Mouse (Mus musculus) liver (tissue): ENCODE measurements around the gene Apba2.

Source experiments
- DNase-seq: peaks from one replicate; pipeline ENCODE4 v3.0.0-alpha.2; 2020; ENCODE audit warnings: mixed read lengths

The Apba2 gene

GRCm38 (mm10) chr7:64729785-64730184 is 228.3 kb downstream of the Apba2 start:
- peak; percentile 39 for DNase-seq

- no peak for DNase-seq
Measured at GRCm38 (mm10) chr7:64739131-64739530, 237.6 kb downstream of the Apba2 start.

GRCm38 (mm10) chr7:64741333-64742307 is 240.1 kb downstream of the Apba2 start:
- DNase-seq, result peak; percentile 72

GRCm38 (mm10) chr7:64743610-64744009 is 242.1 kb downstream of the Apba2 start:
- DNase-seq, result no peak

- DNase-seq, result peak; percentile 48
Measured at GRCm38 (mm10) chr7:64751465-64751864, 250.0 kb downstream of the Apba2 start.

GRCm38 (mm10) chr7:64752133-64752532 is 250.6 kb downstream of the Apba2 start:
- no peak for DNase-seq

DNA sequence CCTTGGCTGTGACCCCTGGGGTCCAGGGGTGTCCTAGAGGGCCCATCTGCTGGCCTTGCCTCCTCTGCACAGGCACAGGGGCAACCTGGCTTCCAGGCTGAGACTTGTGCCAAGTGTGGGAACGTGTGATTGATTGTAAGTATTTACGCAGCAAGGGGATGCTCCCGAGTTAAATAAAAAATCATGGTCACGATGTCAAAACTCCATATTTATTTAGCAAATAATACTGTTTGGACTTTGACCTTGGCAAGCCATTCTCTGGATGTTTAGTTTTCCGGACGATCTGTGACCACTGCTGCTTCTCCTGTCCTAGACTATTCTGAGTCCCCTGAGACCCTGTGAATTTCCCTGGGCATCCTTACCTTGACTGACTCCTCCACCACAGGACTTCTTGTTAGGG is 252.2 kb downstream of the Apba2 start:
- DNase-seq, result no peak

- DNase-seq, result no peak
Measured at GRCm38 (mm10) chr7:64754161-64754560, 252.7 kb downstream of the Apba2 start.

DNA sequence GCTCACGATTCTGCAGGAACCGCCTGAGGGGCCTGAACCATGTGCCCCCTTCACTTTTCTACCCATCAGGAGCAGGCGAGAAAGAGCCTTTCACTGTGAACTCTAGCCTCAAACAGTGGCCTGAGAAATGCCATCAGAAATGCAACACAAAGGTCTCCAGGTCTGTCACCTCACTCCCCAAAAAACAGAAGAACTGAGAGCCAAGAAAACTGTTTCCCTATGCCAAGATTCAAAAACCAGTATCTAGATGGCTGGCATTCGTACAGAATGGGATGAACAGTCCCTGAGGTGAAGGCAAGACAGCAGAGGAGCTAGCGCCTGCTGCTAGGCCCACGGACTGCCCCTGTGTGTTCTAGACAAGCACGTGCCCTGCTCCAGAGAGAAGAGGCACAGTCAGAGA is 253.6 kb downstream of the Apba2 start:
- DNase-seq, result no peak

DNA sequence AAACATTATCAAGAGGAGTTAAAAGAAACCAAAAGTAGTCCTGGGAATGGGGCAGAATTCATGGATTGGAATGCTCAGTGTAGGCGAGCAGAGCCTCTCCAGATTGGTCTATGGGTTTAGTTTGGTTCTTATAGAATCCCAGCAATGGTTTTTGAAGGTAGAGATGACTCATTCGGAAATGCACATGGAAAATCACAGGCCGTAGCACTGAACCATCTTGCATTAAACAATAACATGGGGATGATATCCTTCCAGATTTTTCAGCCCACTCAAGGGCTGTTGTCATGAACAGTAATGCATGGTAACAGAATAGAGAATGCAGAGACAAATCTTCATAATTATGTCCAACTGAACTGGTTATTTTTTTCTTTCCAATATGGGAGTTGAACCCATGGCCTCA is 264.1 kb downstream of the Apba2 start:
- no peak for DNase-seq

DNA sequence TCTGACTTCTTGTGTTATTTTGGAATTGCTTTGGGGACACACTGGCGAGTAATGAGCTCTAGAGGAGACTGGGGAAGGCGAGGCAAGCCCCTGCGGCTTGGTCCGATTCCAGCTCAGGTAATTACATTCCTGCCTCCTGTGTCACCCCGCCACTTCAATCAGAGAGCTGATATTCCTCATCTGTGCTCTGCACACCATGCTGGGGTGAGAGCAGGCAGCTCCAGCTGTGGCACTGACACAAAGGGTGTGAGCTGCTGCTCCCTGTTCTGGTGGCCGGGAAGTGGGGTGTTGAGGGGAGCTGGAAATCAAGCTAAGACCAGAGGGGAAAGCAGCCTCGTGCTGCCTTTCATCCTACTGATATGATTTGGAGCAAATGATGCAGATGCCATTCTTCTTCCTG is 268.3 kb downstream of the Apba2 start:
- no peak for DNase-seq

DNA sequence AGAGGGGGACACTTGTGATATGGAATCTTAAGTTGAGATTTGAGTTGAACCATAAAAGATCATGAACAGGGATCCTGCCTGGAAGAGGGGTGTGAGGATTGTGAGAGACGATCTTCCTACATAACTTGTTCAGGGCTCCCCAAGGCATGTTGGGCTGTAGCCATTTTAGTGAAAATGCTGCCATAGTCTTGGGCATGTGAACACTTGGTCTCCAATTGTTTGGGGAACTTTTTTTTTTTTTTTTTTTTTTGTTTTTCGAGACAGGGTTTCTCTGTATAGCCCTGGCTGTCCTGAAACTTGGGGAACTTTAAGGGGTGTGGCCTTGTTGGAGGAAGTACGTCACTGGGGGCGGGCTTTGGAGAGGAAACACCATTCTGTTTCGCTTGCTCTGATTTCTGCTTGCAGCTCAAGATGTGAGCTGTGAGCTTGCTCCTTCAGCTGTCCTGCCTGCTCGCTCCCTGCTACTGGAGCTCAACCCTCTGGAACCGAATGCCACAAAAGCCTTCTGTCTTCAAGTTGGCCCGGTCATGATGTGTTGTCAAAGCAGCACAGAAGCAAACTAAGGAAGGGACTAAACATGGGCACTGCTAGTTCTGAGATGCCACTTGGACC is 269.4 kb downstream of the Apba2 start:
- DNase-seq, result no peak

DNA sequence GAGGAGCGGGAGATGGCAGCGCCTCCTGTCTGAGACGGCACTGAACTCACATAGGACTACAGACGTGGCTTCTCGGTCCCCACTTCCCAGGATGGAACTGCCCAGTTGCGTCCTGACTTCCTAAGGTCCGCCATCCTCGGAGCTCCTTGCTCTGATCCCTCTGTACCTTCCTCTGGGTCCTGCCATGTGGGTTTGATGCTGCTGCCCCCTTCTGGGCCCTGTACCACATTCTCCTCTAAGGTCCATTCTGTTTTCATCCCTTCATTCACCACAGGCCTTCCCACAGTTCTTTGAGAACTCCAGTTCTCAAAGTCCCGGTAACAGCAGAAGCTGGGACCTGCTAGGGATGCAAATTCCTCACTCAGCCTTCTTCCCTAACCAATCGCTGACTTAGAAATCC is 272.0 kb downstream of the Apba2 start:
- no peak for DNase-seq

DNA sequence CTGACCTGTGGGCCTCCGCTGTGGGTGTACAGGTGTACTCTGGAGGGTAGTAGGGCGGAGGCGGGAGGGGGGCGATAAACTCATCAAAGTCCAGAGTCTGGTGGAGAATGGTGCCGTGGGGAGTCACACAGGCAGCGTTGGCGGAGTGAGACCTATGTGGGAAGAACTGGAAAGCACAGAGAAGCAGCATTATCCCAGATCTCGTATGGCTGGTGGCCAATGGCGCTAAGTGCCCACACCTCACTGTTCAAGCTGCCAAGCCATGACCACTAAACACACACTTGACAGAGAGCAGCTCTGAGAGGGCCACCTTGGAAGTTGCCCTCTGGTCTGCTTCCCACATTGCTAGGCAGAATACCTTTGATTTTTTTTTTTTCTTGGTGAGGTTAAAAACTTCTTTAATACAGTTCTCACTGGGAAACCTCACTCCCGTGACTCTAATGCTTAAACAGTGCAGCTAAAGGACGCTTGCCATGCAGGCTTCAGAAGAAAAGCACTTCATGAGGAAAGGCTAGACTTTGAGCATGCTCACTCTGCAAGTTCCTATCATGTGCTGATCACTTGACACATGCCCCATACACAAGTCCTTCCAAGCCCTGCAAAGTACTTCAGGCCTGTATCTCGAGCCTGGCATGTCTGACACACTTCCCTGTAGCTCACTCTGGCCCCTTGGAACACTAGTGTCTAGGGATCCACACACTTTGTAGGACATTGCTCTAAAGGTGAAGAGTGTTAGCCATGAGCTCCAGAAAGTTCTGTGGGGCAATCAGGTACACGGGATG is 275.4 kb downstream of the Apba2 start:
- DNase-seq, result no peak

GRCm38 (mm10) chr7:64779501-64779900 is 278.0 kb downstream of the Apba2 start:
- DNase-seq, result no peak

- DNase-seq, result no peak
Measured at GRCm38 (mm10) chr7:64785040-64785439, 283.5 kb downstream of the Apba2 start.

- DNase-seq, result no peak
Measured at GRCm38 (mm10) chr7:64791145-64791544, 289.6 kb downstream of the Apba2 start.

- no peak for DNase-seq
Measured at GRCm38 (mm10) chr7:64792031-64792430, 290.5 kb downstream of the Apba2 start.

- no peak for DNase-seq
Measured at GRCm38 (mm10) chr7:64795554-64795953, 294.0 kb downstream of the Apba2 start.
